Mouse (Mus musculus) CH12F3 (cell line): ENCODE measurements around the gene Ppp1r12b.

Source experiments
- in situ Hi-C: fragments of 300-500 bp; cut with MboI; formaldehyde crosslinking; loops from 2 replicates; pipeline ENCODE4 v1.14.3; 2020; ENCODE audit warnings: low sequenced_read_pairs

Gene Ppp1r12b

GRCm38 (mm10) chr1:134770312-134770711 lies 185.4 kb downstream of the Ppp1r12b start:
- in situ Hi-C loops, result no loop called here

- in situ Hi-C loops, result no loop called here
These were observed 189.3 kb downstream of the Ppp1r12b start for GRCm38 (mm10) chr1:134766448-134766847.

- in situ Hi-C loops, result no loop called here
These were observed 190.8 kb downstream of the Ppp1r12b start for GRCm38 (mm10) chr1:134764831-134765458.

GRCm38 (mm10) chr1:134763776-134764438 lies 191.8 kb downstream of the Ppp1r12b start:
- in situ Hi-C loops, result no loop called here

GRCm38 (mm10) chr1:134763250-134763649 lies 192.5 kb downstream of the Ppp1r12b start:
- in situ Hi-C loops, result no loop called here

GRCm38 (mm10) chr1:134761534-134761933 lies 194.2 kb downstream of the Ppp1r12b start:
- in situ Hi-C loops, result no loop called here

- in situ Hi-C loops, result no loop called here
These were observed 195.1 kb downstream of the Ppp1r12b start for GRCm38 (mm10) chr1:134760642-134761041.

GRCm38 (mm10) chr1:134759133-134759532 lies 196.6 kb downstream of the Ppp1r12b start:
- in situ Hi-C loops, result no loop called here

- in situ Hi-C loops, result no loop called here
These were observed 198.5 kb downstream of the Ppp1r12b start for GRCm38 (mm10) chr1:134757230-134757629.

GRCm38 (mm10) chr1:134756190-134756873 lies 199.4 kb downstream of the Ppp1r12b start:
- in situ Hi-C loops, result no loop called here

GRCm38 (mm10) chr1:134755548-134756189 lies 200.1 kb downstream of the Ppp1r12b start:
- in situ Hi-C loops, result no loop called here

- in situ Hi-C loops, result no loop called here
These were observed 200.9 kb downstream of the Ppp1r12b start for GRCm38 (mm10) chr1:134754818-134755217.

- in situ Hi-C loops, result no loop called here
These were observed 201.8 kb downstream of the Ppp1r12b start for GRCm38 (mm10) chr1:134753751-134754630.

- in situ Hi-C loops, result no loop called here
These were observed 203.3 kb downstream of the Ppp1r12b start for GRCm38 (mm10) chr1:134752447-134752846.

GRCm38 (mm10) chr1:134749889-134750288 lies 205.9 kb downstream of the Ppp1r12b start:
- in situ Hi-C loops, result loop anchor here (10.0 kb wide), 1 partner anchor 85 kb away; no protein-coding TSS in a partner anchor

GRCm38 (mm10) chr1:134747236-134748174 lies 208.2 kb downstream of the Ppp1r12b start:
- in situ Hi-C loops, result loop anchor here (10.0 kb wide), 1 partner anchor 87 kb away; no protein-coding TSS in a partner anchor

- in situ Hi-C loops, result loop anchor here (10.0 kb wide), 1 partner anchor 89 kb away; no protein-coding TSS in a partner anchor
These were observed 210.1 kb downstream of the Ppp1r12b start for GRCm38 (mm10) chr1:134745648-134746047.

- in situ Hi-C loops, result loop anchor here (10.0 kb wide), 1 partner anchor 93 kb away; no protein-coding TSS in a partner anchor
These were observed 213.6 kb downstream of the Ppp1r12b start for GRCm38 (mm10) chr1:134741946-134742661.
